Mouse (Mus musculus): ENCODE data around the gene Cgnl1.

GRCm38 (mm10) chr9:71692165-71692564 lies 79.2 kb downstream of the Cgnl1 start:
- TF ChIP-seq CTCF (IDR thresholded peaks at IDR 0.05; ENCODE audit: borderline replicate concordance, insufficient read depth, low read length) = no peak
- no peak for TF ChIP-seq POLR2A (IDR thresholded peaks at IDR 0.05; ENCODE audit: low read depth, low read length)

All from embryonic fibroblast, embryonic 13.5 days (primary cell).